Mouse (Mus musculus) adipocyte (in vitro differentiated cells): ENCODE measurements around the gene Gm44596.
"Not testable (repeated sequence)": the region's sequence is repeated elsewhere in the genome, so short reads cannot be mapped to it uniquely, and the experiment has no call there.

ENCODE experiments used
- DNase-seq: peaks from one replicate; pipeline ENCODE4 v3.0.0-alpha.2; 2016; ENCODE audit warnings: low spot score

Gm44596 gene

DNA sequence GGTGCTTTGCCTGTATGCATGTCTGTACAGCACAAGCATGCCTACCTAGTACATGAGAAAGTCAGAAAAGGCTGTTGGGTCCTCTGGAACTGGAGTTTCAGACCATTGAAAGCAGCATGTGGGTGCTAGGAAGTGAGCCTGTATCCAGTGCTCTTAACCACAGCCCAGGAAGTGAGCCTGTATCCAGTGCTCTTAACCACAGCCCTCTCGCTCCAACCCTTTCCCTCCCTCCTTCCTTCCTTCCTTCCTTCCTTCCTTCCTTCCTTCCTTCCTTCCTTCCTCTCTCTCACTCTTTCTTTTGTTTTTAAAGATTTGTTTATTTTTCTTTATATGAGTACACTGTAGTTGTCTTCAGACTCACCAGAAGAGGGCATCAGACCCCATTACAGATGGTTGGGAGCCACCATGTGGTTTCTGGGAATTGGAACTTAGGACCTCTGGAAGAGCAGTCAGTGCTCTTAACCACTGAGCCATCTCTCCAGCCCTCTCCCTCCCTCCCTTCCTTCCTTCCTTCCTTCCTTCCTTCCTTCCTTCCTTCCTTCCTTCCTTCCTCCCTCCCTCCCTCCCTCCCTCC lies 5.4 kb downstream of the Gm44596 start:
- DNase-seq, result not testable (repeated sequence)

- DNase-seq, result no peak
Observed at GRCm38 (mm10) chr6:128381254-128381653, 6.0 kb downstream of the Gm44596 start.

DNA sequence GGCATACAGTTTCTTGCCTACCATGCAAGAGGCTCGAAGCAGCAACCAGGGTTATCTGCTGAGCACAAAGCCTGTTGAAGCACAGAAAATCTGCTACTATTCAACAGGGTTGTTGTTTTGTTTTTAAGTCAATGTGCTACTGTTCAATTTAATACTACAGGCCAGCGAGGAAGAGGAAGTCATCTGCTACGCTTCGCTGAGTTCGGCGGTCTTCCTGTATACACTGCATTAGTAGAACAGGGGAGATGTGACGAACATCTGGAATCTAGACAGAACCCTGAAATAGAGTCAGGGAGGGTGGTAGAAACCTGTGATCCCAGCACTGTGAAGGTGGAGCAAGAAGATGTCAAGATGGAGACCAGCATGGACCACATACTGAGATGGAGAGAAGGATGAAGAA lies 8.4 kb downstream of the Gm44596 start:
- DNase-seq, result no peak

DNA sequence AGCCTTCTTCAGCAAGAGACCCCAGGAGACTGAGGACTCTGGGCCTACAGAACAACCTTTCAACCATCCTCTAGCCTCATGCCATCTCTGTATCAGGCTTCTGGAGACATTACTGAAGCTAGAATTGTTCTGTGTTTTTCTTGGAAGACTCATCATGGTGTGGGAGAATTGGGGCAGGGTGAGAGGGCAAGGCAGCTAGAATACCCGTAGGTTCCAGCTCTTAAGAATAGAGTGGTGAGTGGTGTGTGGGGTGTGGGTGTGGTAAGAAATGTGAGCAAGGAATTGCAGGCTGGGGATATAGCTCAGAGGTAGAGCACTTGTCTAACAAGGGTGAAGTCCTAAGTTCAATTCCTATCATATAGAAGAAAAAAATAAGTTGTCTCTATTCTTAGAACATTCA lies 9.7 kb downstream of the Gm44596 start:
- peak; percentile 38 for DNase-seq

DNA sequence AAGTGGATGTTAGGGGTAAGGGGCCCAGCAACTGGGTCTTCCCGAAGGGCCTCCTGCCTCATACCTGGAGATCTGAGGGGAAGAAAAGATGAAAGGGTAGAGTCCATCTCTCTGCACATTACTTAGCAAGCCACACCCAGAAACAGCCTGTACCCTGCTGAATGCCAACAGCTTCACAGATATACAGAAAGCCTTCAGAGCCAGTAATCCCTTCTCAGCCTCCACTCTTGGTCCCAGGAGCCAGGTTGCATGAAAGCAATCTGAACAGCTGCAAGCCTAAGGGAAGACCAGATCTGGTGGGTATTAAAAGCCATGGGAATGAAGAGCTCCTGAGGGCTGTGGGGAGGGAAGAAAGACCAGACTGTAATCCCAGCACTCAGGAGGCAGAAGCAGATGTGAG lies 13.9 kb downstream of the Gm44596 start:
- no peak for DNase-seq

DNA sequence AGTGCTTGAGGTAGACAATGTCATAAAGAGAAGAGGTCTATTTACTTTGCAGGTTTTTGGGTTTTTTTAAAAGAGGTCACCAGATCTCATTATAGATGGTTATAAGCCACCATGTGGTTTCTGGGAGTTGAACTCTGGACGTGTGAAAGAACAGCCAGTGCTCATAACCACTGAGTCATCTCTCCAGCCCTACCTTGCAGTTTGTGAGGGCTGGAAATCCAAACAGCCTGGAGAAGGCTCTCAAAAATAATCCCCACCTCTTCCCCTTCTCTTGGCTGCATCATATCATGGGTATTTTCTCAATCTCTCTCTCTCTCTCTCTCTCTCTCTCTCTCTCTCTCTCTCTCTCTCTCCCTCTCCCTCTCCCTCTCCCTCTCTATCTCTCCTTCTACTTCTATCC lies 15.4 kb downstream of the Gm44596 start:
- no peak for DNase-seq

GRCm38 (mm10) chr6:128397574-128398261 lies 22.4 kb downstream of the Gm44596 start:
- DNase-seq, result peak; percentile 67

GRCm38 (mm10) chr6:128398996-128399395 lies 23.7 kb downstream of the Gm44596 start, which contains the start of gene Nrip2:
Gene Nrip2, plus strand, starts transcription at chr6:128399296.
- DNase-seq, result no peak

GRCm38 (mm10) chr6:128399421-128400185 lies 24.3 kb downstream of the Gm44596 start:
- no peak for DNase-seq

DNA sequence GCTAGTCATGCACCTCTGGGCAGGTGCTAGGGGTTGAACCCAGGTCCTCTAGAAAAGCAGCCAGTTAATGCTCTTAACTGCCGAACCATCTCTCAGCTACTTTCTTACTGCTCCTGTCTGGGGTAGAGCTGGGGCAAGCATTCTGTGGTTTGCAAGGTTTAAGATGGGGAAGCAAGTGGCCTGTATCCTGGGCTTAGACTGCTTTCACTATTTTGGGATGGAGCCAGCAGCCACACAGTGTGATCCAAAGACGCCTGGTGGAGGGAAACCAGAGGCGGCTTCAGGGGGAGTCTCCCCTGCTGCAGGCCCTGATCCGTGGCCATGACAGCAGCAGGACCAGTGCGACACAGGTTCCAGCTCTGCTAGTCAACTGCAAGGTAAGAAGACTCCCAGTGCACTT lies 29.4 kb downstream of the Gm44596 start:
- DNase-seq, result no peak

GRCm38 (mm10) chr6:128408544-128409125 lies 33.3 kb downstream of the Gm44596 start:
- no peak for DNase-seq

- no peak for DNase-seq
Observed at GRCm38 (mm10) chr6:128410305-128410704, 35.0 kb downstream of the Gm44596 start.

- DNase-seq, result peak; percentile 87
Observed at GRCm38 (mm10) chr6:128411115-128411514, 35.8 kb downstream of the Gm44596 start.

DNA sequence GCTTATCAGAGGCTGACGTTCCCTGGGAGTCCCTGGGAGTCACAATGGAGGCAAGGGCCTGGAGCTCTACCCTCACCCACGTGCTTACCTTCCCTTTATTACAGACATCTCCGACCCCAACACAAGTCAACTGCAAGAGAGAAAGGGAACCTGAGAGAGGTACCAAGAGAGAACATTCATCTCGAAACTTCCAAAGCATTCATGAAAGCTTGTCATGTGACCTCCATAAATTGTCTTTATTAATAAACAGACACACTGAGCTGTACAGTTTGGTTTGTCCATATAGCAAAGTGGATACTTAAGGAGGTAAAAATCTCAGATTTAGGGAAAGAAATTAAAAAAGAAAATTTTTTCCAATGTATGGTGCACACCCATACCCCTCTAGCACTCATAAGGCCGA lies 40.9 kb downstream of the Gm44596 start:
- no peak for DNase-seq

GRCm38 (mm10) chr6:128418076-128418475 lies 42.8 kb downstream of the Gm44596 start:
- no peak for DNase-seq

DNA sequence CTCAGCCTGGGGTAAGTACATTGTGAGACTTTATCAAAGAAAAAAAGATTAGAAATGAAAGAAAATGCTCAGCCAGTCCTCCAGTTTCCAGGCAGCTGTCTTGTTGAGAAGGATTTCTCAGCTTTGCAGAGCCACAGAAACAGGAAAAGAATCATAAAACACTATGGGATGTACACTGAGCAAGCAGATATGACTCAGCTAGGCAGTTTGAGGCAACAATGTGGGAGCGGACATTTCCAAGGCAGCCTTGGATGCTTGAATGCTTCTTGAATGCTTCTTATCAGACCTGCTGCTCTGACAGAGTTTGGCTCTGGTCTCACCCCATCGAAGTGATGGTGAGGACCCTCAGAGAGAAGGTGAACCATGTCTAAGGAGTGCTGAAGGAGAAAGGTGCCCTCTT lies 45.7 kb downstream of the Gm44596 start:
- no peak for DNase-seq

GRCm38 (mm10) chr6:128421480-128421879 lies 46.2 kb downstream of the Gm44596 start:
- DNase-seq, result no peak

DNA sequence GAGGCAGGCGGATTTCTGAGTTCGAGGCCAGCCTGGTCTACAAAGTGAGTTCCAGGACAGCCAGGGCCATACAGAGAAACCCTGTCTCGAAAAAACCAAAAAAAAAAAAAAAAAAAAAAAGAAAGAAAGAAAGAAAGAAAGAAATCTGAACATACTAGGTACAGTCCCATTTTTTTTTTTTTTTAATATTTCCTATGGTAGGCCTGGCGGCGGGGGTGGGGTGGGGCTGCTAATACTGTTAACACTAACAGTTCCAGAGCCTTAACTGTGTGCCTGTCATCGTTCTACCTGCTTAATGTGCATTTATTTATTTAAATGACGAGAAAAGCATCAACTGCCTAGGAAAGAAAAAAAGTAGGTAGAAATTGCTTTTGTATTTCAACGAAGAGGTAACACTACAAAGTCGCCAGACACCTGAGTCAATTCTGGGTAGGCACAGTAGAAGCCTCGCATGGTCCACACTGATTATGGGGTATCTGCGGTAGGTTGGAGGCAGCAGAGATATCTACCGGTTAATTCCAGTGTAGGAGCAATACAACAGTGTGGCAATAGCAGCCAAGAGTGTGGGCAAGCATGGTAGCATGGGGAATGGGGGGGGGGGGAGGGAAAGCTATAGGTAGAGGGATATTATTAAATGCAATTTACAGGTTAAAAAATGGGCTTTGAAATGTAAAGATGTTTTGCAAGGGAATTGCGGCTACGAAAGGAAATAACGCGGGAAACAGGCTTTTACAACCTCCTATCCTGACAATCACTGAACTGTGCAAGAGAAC lies 48.4 kb downstream of the Gm44596 start:
- DNase-seq, result no peak

GRCm38 (mm10) chr6:128424269-128425019 lies 49.1 kb downstream of the Gm44596 start, which contains the start of gene Itfg2:
Gene Itfg2, minus strand, starts transcription at chr6:128424931.
- peak; percentile 99 for DNase-seq

- no peak for DNase-seq
Observed at GRCm38 (mm10) chr6:128425046-128425445, 49.7 kb downstream of the Gm44596 start.

DNA sequence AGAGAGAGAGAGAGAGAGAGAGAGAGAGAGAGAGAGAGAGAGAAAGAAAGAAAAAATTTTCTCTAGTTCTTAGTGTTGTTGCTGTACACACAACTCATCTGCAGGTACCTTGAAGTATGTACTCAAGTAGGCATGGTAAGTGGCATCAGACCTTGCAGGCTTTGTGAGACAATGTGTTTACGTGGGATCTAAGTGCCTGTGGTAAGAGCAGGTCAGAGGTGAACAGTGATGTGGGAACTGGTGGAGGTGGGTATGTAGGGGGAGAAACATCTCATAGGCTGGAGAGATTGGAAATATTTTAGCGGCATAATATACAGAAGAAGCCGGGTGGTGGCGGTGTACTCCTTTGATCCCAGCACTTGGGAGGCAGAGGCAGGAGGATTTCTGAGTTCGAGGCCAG lies 52.3 kb downstream of the Gm44596 start:
- no peak for DNase-seq
